Mouse (Mus musculus) natural killer cell, adult 2 months (primary cell): ENCODE results near the gene Arrdc2.
"Not testable (repeated sequence)": the region's sequence is repeated elsewhere in the genome, so short reads cannot be mapped to it uniquely, and the experiment has no call there.

Experiments
- DNase-seq, 2 experiments: peaks; one replicate each; pipeline ENCODE4 v3.0.0; 2022; ENCODE audit warnings: low spot score in 2 of 2

Gene Arrdc2

GRCm38 (mm10) chr8:70841147-70842072 lies 1.9 kb upstream of the Arrdc2 start:
- peak; percentile 79 to 87 for DNase-seq

- no peak for DNase-seq
These were observed 1.1 kb upstream of the Arrdc2 start for GRCm38 (mm10) chr8:70840590-70840989.

DNA sequence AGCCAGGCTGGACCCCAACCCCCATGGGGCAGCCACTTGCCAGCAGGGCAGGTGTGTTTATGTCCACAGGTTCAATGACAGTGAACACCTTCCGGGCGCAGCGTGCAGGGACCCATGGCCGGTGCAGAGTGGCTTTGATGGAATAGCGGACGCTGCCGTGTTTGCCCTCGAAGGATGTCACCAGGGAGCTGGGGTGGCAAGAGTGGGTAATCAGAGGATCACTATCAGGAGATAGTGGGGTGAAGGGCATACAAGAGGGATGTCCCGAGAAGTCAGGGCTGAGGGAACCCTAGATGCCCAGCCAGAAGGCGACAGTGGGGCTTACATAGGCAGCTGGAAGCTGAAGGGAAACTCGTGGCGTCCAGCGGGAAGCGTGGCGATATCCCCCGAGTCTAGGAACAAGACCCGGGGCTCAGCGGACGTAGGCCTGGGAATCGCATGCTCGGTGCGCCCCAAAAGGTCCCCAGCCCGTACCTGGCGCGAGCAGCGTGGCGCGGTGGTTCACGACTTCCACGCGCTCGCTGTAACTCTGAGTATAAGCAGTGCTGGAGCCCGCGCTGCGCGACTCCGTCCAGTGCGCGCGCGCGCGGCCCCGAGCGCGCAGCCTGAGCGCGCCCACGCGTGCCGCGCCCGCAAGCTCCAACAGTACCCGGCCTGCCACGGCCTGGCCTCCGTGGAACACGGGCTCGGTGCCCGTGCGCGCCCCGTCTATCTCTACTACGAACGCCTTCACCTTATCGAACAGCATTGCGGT lies 689 bp downstream of the Arrdc2 start:
- peak in 1 of 2 experiments; percentile 13 for DNase-seq

GRCm38 (mm10) chr8:70836666-70837065 lies 2.9 kb downstream of the Arrdc2 start:
- no peak for DNase-seq

DNA sequence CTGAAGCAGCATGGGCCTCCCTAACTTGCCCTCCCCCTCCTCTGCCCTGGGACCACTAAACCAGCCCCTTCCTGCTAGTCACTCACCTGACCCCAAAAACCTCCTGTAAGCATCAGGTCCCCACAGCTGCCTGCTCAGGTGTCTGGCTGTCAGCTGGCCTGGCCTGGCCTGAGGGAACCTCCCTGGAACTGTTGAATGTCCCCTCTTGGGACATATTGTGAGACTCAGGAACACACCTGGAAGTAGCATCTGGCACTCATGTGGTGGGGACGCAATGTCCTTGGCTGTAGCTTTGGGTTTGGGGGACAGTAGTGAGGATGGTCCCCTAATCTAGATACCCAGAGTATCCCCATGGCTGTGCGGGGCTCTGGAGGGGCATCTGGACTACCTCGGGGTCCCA lies 5.4 kb downstream of the Arrdc2 start:
- DNase-seq = no peak

DNA sequence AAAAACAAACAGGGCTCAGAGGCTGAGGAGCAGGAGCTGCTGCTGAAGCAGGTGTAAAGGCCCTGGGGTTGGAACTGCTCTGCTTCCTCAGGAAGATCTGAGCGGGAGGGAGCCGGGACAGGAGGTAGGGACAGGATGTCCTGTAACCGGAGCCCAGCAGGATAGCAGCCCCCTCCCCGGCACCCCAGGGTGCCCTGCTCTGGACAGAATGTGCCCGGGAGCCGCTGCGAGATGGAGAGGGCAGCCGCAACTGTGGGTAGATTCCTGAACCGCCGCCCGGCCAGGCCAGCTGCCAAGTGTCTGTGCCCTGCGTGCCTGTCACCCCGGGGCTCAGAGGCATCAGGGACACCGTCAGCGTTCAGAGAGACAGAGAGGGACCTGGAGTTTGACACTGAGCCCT lies 6.0 kb downstream of the Arrdc2 start:
- DNase-seq = no peak

DNA sequence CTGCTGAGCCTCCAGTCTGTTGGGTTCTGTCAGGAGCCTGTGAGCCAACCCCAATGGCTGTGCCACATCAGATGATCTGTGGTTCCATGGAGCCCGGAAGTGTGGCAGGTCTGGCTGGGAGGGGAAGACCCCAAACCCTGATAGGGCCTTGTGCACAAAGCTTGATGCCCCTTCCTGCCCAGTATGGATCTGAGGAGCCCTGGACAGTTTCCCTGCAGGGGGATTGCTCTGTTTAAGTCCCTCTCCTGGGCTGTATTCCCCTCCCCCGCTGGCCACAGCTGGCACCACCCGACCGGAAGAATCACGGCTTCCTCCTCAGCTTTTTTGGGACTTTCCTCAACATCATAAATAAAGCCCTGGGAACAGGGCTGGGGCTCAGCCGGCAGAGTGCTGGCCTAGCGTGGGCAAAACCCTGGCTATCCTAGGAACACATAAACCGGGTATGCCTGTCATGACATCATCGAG lies 6.5 kb downstream of the Arrdc2 start:
- peak in 1 of 2 experiments; percentile 35 for DNase-seq

GRCm38 (mm10) chr8:70832371-70832770 lies 7.1 kb downstream of the Arrdc2 start:
- no peak for DNase-seq

DNA sequence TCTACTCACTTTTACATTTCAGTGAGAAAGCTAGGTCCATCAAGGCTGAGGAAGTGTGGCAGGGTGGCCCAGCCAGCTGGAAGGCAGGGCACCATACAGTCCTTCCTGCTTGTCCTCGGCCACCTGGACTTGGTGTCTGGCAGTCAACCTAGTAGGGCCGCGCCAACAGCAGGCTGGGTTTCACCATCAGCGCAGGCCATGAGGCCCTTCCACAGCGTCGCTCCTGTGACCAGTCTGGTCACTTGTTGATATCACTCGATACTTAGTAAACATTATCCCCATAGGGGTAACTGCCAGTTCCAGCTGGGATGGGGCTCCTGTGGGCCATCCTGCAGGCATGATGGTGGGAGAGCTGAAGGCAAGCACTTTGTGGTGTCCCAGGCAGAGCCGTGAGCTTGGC lies 8.0 kb downstream of the Arrdc2 start:
- no peak for DNase-seq

- no peak for DNase-seq
These were observed 11.7 kb downstream of the Arrdc2 start for GRCm38 (mm10) chr8:70827796-70828195.

DNA sequence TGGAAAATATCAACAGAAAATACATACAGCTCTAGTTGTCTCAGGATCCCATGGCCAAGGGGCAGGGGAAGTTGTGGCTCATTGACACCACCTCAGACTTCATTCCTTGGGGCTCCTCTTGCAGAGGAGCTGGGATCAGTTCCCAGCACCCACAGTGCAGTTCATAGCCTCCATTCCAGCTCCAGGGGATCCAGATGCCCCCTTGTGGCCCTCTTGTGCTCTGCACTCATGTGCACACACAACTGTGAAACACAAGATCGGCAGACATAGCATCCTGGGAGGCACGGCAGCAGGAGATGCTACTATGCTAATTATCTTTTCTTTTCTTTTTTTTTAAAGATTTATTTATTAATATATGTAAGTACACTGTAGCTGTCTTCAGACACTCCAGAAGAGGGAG lies 12.5 kb downstream of the Arrdc2 start:
- DNase-seq = no peak

GRCm38 (mm10) chr8:70825816-70826215 lies 13.7 kb downstream of the Arrdc2 start:
- no peak for DNase-seq

DNA sequence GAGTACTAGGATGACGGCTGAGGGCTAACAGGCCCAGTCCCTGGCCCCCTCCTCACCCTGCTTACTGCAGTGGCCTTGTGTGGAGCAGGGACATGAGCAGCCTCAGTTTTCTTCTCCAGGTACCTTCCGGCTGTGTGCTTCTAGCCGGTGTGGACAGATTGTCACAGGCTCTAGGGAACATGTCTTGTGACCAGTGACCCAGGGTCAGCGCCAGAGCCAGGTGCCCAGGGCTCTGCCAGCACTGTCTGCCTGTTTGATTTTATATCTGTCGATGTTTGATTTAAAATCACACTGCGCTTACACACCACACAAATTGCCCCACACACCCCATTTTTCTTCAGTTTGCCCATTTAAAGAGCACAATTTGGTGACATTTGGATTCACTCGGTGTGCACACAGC lies 15.7 kb downstream of the Arrdc2 start:
- no peak for DNase-seq

DNA sequence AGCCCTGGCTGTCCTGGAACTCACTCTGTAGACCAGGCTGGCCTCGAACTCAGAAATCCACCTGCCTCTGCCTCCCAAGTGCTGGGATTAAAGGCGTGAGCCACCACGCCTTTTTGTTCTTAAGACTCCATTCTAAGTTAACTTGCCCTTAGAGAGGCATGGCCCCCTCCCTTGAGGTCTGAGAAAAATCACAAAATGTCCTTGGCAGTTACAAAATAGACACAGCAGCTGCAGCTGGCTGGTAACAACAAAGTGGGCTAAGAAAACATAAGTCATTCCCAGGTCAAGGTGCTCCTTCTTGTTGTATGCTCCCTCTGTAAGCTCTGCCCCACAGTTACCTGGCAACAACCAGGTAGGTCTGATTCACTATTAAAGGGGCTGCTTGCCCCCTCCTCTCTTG lies 16.9 kb downstream of the Arrdc2 start:
- DNase-seq = not testable (repeated sequence)

DNA sequence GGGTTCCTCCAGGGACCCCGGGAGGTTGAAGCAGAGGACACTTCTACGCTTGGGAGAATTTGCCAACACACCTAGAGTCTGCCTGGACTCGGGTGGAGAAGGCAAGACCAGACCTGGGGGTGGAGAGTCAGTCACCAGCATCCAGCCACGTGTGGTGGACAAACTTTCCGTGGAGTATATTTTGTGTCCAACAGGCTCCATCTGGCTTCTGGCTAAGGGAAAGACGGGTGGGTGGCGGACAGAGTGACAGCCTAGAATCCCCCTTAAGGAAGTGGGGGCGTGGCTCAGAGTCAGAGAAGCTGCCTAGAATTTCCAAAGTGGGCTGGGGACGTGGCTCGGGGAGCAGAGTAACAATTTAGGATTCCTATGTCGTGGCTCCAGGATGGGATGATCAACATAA lies 17.5 kb downstream of the Arrdc2 start:
- no peak for DNase-seq

DNA sequence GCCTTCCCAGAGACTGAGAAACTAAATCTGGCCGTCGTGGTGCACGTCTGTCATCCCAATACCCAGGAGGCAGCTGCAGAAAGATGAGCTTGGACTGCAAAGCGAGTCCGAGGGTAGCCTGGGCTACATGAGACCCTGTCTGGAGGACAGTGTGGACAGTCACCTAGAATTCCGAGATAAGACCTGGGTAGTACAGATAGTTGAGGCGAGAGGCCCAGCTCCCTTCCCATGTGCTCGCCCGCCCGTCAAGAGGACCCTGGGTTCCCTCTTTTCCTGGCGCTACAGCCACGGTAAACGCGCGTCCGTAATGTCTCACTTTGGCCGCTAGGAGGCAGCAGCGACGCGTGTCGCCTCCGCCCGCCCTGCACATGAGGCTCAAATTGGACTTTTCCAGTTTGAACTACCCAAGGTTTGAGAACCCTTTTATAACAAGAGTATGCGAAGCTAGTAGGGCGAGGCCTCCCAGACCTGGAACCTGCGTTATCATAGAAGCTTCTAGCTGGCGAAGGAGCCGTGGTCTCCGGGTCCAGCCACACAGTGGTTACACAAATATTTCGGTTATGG lies 18.0 kb downstream of the Arrdc2 start:
- DNase-seq = peak in 1 of 2 experiments; percentile 61

- DNase-seq = no peak
These were observed 19.2 kb downstream of the Arrdc2 start for GRCm38 (mm10) chr8:70820101-70820935.

GRCm38 (mm10) chr8:70816679-70817078 lies 22.8 kb downstream of the Arrdc2 start:
- DNase-seq = peak in 1 of 2 experiments; percentile 30

DNA sequence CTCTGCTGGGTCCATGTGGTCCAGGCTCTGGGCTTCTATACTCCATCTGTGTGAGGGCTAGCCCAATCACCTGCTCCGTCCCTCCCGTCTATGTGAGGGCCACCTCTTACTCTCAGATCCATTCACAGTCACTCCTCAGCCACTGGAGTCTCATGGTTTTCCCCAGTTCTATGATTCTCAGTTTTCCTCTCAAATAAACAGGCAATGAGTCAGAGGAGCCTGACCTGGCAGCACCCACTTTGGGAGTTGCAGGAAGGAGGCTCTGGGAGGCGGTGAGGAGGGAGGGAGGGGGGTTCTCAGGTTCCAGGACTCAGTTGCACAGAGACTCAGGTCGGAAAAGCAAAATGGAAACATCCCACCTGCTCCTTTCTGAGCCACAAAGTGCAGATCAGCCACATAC lies 26.6 kb downstream of the Arrdc2 start:
- no peak for DNase-seq

DNA sequence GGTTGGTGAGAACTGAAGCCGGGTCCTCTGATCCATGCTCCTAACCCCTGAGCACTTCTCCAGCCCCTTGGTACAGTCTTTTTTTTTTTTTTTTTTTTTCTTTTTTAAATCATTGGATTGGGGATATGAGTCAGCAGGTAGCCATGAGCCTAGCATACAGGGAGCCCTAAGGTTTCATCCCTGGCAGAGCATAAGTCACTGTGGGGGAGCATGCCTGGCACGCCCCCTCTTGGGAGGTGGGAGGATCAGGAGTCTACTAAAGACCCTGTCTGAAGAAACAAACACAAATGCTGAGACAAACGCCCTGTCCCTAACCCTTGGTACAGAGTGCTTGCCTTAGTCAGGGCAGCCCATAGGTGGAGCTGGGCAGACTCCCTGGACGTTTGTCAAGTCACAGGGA lies 27.5 kb downstream of the Arrdc2 start:
- no peak for DNase-seq

- DNase-seq = no peak
These were observed 28.4 kb downstream of the Arrdc2 start for GRCm38 (mm10) chr8:70810962-70811680.
